Mouse (Mus musculus) kidney, embryonic 14.5 days (tissue): ENCODE measurements around the gene Tbc1d30. TPM values are rescaled to one million over a fixed set of nuclear protein-coding genes. Genes with fewer than 3 reads are reported as not detected.

Experiments
- ATAC-seq: fragments of 200-750 bp; cut with Nextera tagmentation; 2 replicates; pipeline ENCODE4 v1.8.0; 2017; ENCODE audit warnings: moderate number of reproducible peaks, mild to moderate bottlenecking, moderate TSS enrichment, moderate library complexity; ENCODE audit not compliant: low FRiP score, low TSS enrichment
- H3K27ac ChIP-seq: fragments of 300-500 bp; sonication (generic); 2 replicates; pipeline ENCODE4 v1.5.1; 2014; ENCODE audit warnings: low read depth, mild to moderate bottlenecking, low read length, moderate library complexity, mixed read lengths
- H3K27me3 ChIP-seq: fragments of 300-500 bp; sonication (generic); 2 replicates; pipeline ENCODE4 v1.6.1; 2014; ENCODE audit warnings: mild to moderate bottlenecking, low read length; ENCODE audit not compliant: control insufficient read depth, insufficient read depth
- H3K36me3 ChIP-seq: fragments of 300-500 bp; sonication (generic); 2 replicates; pipeline ENCODE4 v1.6.1; 2014; ENCODE audit warnings: low read length, mixed read lengths; ENCODE audit not compliant: control insufficient read depth, insufficient read depth
- H3K4me1 ChIP-seq: fragments of 300-500 bp; sonication (generic); 2 replicates; pipeline ENCODE4 v1.6.1; 2014; ENCODE audit warnings: low read length, mixed read lengths; ENCODE audit not compliant: control insufficient read depth, insufficient read depth
- H3K4me2 ChIP-seq: fragments of 300-500 bp; sonication (generic); replicated peaks from 2 replicates; pipeline ENCODE4 v1.6.1; 2014; ENCODE audit warnings: low read depth, mild to moderate bottlenecking, low read length
- H3K4me3 ChIP-seq: fragments of 300-500 bp; sonication (generic); 2 replicates; pipeline ENCODE4 v1.5.1; 2014; ENCODE audit warnings: mild to moderate bottlenecking, low read length
- H3K9ac ChIP-seq: fragments of 300-500 bp; sonication (generic); 2 replicates; pipeline ENCODE4 v1.6.1; 2014; ENCODE audit warnings: low read depth, mild to moderate bottlenecking, low read length, moderate library complexity
- H3K9me3 ChIP-seq: fragments of 300-500 bp; sonication (generic); 2 replicates; pipeline ENCODE4 v1.6.1; 2016; ENCODE audit warnings: low read length; ENCODE audit not compliant: control insufficient read depth
- WGBS: fragments of 180-500 bp; shearing (Covaris S2); extraction: QIAGEN DNeasy Blood & Tissue Kit; methylation state at CpG from one replicate; pipeline ENCODE4 v1.1.7; 2014; 5-methylcytosine and 5-hydroxymethylcytosine counted together
- polyA plus RNA-seq: library from polyadenylated mRNA; unstranded; fragments of >200 nt; fragmentation: Nextera tagmentation; extraction: Ambion mirVana; gene quantifications from 2 replicates; pipeline ENCODE4 v1.2.1, GENCODE M21; 2014

Gene Tbc1d30
- polyA plus RNA-seq, 1 experiment from 2014 or later, result 0.76 TPM

GRCm38 (mm10) chr10:121254343-121254742 is 96.7 kb downstream of the Tbc1d30 start:
- no peaks in the 10 kb centered on the region for H3K36me3 ChIP-seq
- 86% methylated on average over 8 of the region's 8 CpGs for WGBS
- no peak overlapping the region for H3K4me2 ChIP-seq
- no peak overlapping the region for H3K27ac ChIP-seq
- H3K4me1 ChIP-seq, result no peaks in the 10 kb centered on the region
- H3K9ac ChIP-seq, result no peak overlapping the region
- no peaks in the 10 kb centered on the region for H3K9me3 ChIP-seq
- no peak for ATAC-seq
- H3K27me3 ChIP-seq, result no peaks in the 10 kb centered on the region; the same call in 1 of the 2 replicates
- H3K4me3 ChIP-seq, result no peak overlapping the region

DNA sequence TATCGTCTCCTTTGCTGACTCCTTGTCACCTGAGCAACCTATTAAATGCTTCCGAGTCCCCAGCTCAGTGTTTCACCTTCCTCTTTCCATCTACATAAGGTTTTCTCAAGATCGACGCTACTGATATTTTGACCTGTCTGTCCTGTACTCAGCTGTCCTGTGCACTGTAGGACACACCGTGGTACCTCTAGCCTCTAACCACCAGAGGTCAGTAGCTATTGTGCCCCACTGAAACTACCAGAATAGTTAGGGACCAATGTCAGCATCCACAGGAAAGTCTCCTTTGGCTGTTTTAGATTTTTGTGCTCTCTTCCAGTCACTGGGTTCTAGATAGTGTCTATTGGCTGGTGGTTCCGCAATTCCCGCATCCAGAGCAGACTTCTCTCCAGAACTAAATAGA is 98.3 kb downstream of the Tbc1d30 start:
- Histone ChIP-seq H3K9me3 (0 out of 2 replicates have a peak, but pooled peaks cover 2% of the 10 kb centered on the region), H3K27ac (no peak overlapping the region), H3K27me3 (no peaks in the 10 kb centered on the region; the same call in 1 of the 2 replicates), H3K9ac (no peak overlapping the region), H3K4me3 (no peak overlapping the region), H3K4me1 (no peaks in the 10 kb centered on the region), H3K36me3 (no peaks in the 10 kb centered on the region), H3K4me2 (no peak overlapping the region)
- WGBS, result 72% methylated on average over 7 of the region's 7 CpGs
- ATAC-seq, result peak; percentile 49; the same call in 1 of the 2 replicates

DNA sequence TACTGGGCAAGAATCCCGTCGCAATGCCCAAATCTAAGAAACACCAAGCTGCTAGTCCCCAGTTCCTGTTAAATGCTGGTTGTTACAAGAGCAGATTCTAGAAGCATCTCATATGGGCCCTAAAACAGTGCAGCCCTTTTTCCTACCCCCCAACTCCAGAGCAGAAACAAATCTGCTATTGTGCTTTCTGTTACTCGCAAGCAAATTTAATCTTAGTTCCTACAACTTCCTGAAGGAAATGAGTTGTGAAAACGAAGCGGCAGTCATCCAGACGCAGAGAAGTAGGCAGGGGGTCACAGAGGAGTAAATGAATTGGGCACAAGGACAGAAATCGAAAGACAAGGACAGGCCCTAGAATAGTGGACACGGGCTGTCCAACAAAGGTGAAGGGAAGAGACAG is 99.9 kb downstream of the Tbc1d30 start:
- Histone ChIP-seq H3K36me3 (no peaks in the 10 kb centered on the region), H3K27me3 (no peaks in the 10 kb centered on the region; the same call in 1 of the 2 replicates), H3K9me3 (peaks cover 10% of the 10 kb centered on the region; the same call in 1 of the 2 replicates), H3K4me2 (no peak overlapping the region), H3K4me1 (no peaks in the 10 kb centered on the region), H3K4me3 (no peak overlapping the region), H3K9ac (no peak overlapping the region), H3K27ac (no peak overlapping the region)
- 67% methylated on average over 8 of the region's 8 CpGs for WGBS
- ATAC-seq, result no peak

- no peak for ATAC-seq
- 95% methylated on average over 4 of the region's 4 CpGs for WGBS
- Histone ChIP-seq H3K27ac (no peak overlapping the region), H3K4me3 (no peak overlapping the region), H3K27me3 (no peaks in the 10 kb centered on the region; the same call in 1 of the 2 replicates), H3K36me3 (no peaks in the 10 kb centered on the region), H3K4me2 (no peak overlapping the region), H3K9ac (no peak overlapping the region), H3K9me3 (peaks cover 10% of the 10 kb centered on the region; the same call in 1 of the 2 replicates), H3K4me1 (no peaks in the 10 kb centered on the region)
Observed at GRCm38 (mm10) chr10:121249820-121250219, 101.3 kb downstream of the Tbc1d30 start.

DNA sequence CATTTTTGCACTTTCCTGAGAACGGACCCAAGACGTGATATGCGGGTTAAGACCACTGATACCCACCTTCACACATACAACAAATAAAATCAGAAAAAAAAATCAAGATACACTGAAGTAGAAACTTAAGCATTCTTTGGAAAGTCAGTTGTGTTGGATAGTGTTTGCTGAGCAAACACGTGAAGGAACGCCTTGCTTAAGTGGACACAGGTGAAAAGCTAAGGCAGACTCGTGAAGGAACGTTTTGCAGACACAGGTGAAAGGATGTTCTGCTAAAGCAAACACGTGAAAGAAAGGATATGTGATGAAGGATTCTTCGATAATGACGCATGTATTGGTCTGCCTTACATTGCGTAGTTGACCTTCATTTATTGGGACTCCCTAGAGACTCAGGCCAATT is 103.5 kb downstream of the Tbc1d30 start:
- Histone ChIP-seq H3K9me3 (peaks cover 10% of the 10 kb centered on the region; the same call in 1 of the 2 replicates), H3K4me3 (no peak overlapping the region), H3K4me1 (peaks cover 11% of the 10 kb centered on the region), H3K36me3 (no peaks in the 10 kb centered on the region), H3K27me3 (no peaks in the 10 kb centered on the region), H3K4me2 (no peak overlapping the region), H3K9ac (no peak overlapping the region), H3K27ac (no peak overlapping the region)
- ATAC-seq, result no peak
- WGBS, result 97% methylated on average over 11 of the region's 11 CpGs

- Histone ChIP-seq H3K4me3 (no peak overlapping the region), H3K4me2 (no peak overlapping the region), H3K27ac (no peak overlapping the region), H3K4me1 (peaks cover 12% of the 10 kb centered on the region), H3K9me3 (peaks cover 10% of the 10 kb centered on the region; the same call in 1 of the 2 replicates), H3K9ac (no peak overlapping the region), H3K27me3 (no peaks in the 10 kb centered on the region), H3K36me3 (no peaks in the 10 kb centered on the region)
- WGBS, result 85% methylated on average over 21 of the region's 21 CpGs
- ATAC-seq, result no peak
Observed at GRCm38 (mm10) chr10:121246971-121247370, 104.1 kb downstream of the Tbc1d30 start.

GRCm38 (mm10) chr10:121243373-121244207 is 107.5 kb downstream of the Tbc1d30 start:
- Histone ChIP-seq H3K27ac (no peak overlapping the region), H3K4me3 (no peak overlapping the region), H3K9me3 (peaks cover 10% of the 10 kb centered on the region; the same call in 1 of the 2 replicates), H3K27me3 (0 out of 2 replicates have a peak, but pooled peaks cover 4% of the 10 kb centered on the region), H3K4me1 (peaks cover 12% of the 10 kb centered on the region), H3K4me2 (peak overlapping the region; percentile 11; the same call in 1 of the 2 replicates), H3K36me3 (no peaks in the 10 kb centered on the region), H3K9ac (no peak overlapping the region)
- peak; percentile 54 for ATAC-seq
- 27% methylated on average over 23 of the region's 23 CpGs for WGBS

- Histone ChIP-seq H3K9me3 (peaks cover 6% of the 10 kb centered on the region; the same call in 1 of the 2 replicates), H3K9ac (no peak overlapping the region), H3K36me3 (no peaks in the 10 kb centered on the region), H3K4me1 (peaks cover 12% of the 10 kb centered on the region), H3K27ac (peak overlapping the region; percentile 51; the same call in 1 of the 2 replicates), H3K27me3 (0 out of 2 replicates have a peak, but pooled peaks cover 4% of the 10 kb centered on the region), H3K4me3 (no peak overlapping the region), H3K4me2 (peak overlapping the region; percentile 17)
- 50% methylated on average over 10 of the region's 10 CpGs for WGBS
- ATAC-seq, result peak; percentile 81
Observed at GRCm38 (mm10) chr10:121242596-121242995, 108.5 kb downstream of the Tbc1d30 start.

GRCm38 (mm10) chr10:121239065-121239464 is 112.0 kb downstream of the Tbc1d30 start:
- ATAC-seq, result no peak
- no peak overlapping the region for H3K4me3 ChIP-seq
- no peak overlapping the region for H3K4me2 ChIP-seq
- H3K27ac ChIP-seq, result no peak overlapping the region
- WGBS, result 77% methylated on average over 10 of the region's 10 CpGs
- H3K9ac ChIP-seq, result no peak overlapping the region
- no peaks in the 10 kb centered on the region for H3K9me3 ChIP-seq
- peaks cover 8% of the 10 kb centered on the region; the same call in 1 of the 2 replicates for H3K27me3 ChIP-seq
- no peaks in the 10 kb centered on the region for H3K36me3 ChIP-seq
- peaks cover 12% of the 10 kb centered on the region for H3K4me1 ChIP-seq
